Mouse (Mus musculus) lung, embryonic 15.5 days (tissue): ENCODE data around the gene Pik3r5. TPM values are rescaled to one million over a fixed set of nuclear protein-coding genes. Genes with fewer than 3 reads are reported as not detected.
A peak's percentile ranks its signal among the peaks of the same experiment; 100 is the strongest.

Experiments
- ATAC-seq: fragments of 200-750 bp; cut with Nextera tagmentation; 2 replicates; pipeline ENCODE4 v1.8.0; 2017; ENCODE audit warnings: moderate number of reproducible peaks, borderline replicate concordance; ENCODE audit not compliant: low FRiP score, low TSS enrichment; ENCODE audit errors: extremely low read depth
- H3K27ac ChIP-seq: fragments of 300-500 bp; sonication (generic); 2 replicates; pipeline ENCODE4 v1.5.1; 2015; ENCODE audit warnings: moderate library complexity, mild to moderate bottlenecking, inconsistent platforms
- H3K27me3 ChIP-seq: fragments of 300-500 bp; sonication (generic); 2 replicates; pipeline ENCODE4 v1.6.1; 2015; ENCODE audit warnings: inconsistent platforms
- H3K36me3 ChIP-seq: fragments of 300-500 bp; sonication (generic); 2 replicates; pipeline ENCODE4 v1.6.1; 2015; ENCODE audit warnings: inconsistent platforms
- H3K4me1 ChIP-seq: fragments of 300-500 bp; sonication (generic); 2 replicates; pipeline ENCODE4 v1.6.1; 2015; ENCODE audit warnings: inconsistent platforms
- H3K4me2 ChIP-seq: fragments of 300-500 bp; sonication (generic); 2 replicates; pipeline ENCODE4 v1.6.1; 2015; ENCODE audit warnings: inconsistent platforms, mild to moderate bottlenecking, moderate library complexity
- H3K4me3 ChIP-seq: fragments of 300-500 bp; sonication (generic); 2 replicates; pipeline ENCODE4 v1.5.1; 2015; ENCODE audit warnings: mild to moderate bottlenecking, inconsistent platforms
- H3K9ac ChIP-seq: fragments of 300-500 bp; sonication (generic); 2 replicates; pipeline ENCODE4 v1.6.1; 2015; ENCODE audit warnings: inconsistent platforms
- H3K9me3 ChIP-seq: fragments of 300-500 bp; sonication (generic); 2 replicates; pipeline ENCODE4 v1.6.1; 2016; ENCODE audit warnings: inconsistent platforms
- WGBS: fragments of 180-500 bp; shearing (Covaris S2); methylation state at CpG from one replicate; pipeline ENCODE4 v1.1.7; 2015; 5-methylcytosine and 5-hydroxymethylcytosine counted together
- polyA plus RNA-seq: library from polyadenylated mRNA; unstranded; fragments of >200 nt; fragmentation: Nextera tagmentation; extraction: Ambion mirVana; gene quantifications from 2 replicates; pipeline ENCODE4 v1.2.1, GENCODE M21; 2015

Gene Pik3r5
- polyA plus RNA-seq, 1 experiment from 2014 or later = 0.71 TPM

DNA sequence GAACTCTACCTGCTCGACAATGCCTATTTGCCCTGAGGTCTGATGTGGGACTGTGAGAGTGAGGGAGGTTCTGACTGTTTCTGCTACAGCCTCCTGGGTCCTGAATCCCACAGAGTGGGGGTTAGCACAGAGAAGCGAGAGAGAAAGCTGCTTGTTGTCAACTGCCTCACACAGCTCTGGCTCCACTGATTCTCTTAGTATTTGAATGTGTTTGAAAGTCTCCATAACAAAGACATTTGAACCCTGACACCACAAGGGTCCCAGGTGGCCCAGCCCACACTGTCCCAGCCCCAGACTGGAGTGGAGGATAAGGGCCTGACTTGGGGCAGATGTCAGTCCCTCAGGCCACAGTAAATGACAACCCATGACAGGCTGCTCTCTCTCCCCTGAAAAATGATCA lies 57.3 kb downstream of the Pik3r5 start:
- H3K9me3 ChIP-seq = no peaks in the 10 kb centered on the region
- H3K4me3 ChIP-seq = no peak overlapping the region
- no peak overlapping the region for H3K9ac ChIP-seq
- no peak for ATAC-seq
- peaks cover 10% of the 10 kb centered on the region; the same call in 1 of the 2 replicates for H3K4me1 ChIP-seq
- H3K27ac ChIP-seq = no peak overlapping the region
- no peak overlapping the region for H3K4me2 ChIP-seq
- 38% methylated on average over 2 of the region's 2 CpGs for WGBS
- no peaks in the 10 kb centered on the region for H3K27me3 ChIP-seq
- H3K36me3 ChIP-seq = no peaks in the 10 kb centered on the region

DNA sequence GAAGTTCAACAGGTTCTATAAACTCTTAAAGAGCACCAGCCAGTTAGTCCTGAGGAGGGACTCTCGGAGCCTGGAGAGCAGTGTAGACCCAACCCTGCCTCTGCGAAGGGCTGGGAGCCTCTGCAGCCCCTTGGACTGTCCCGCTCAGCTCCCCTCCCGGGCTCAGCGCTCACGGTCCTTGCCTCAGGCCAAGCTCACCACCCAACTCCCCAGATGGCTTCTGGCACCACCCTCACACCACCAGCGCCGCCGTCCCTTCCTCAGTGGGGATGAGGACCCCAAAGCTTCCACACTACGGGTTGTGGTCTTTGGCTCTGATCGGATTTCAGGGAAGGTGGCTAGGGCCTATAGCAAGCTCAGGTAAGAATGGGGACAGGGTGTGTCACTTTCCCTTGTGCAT lies 60.7 kb downstream of the Pik3r5 start:
- Histone ChIP-seq H3K4me1 (peaks cover 15% of the 10 kb centered on the region), H3K9me3 (no peaks in the 10 kb centered on the region), H3K27ac (no peak overlapping the region), H3K36me3 (no peaks in the 10 kb centered on the region), H3K4me2 (no peak overlapping the region), H3K9ac (no peak overlapping the region), H3K4me3 (no peak overlapping the region), H3K27me3 (no peaks in the 10 kb centered on the region)
- 81% methylated on average over 11 of the region's 11 CpGs for WGBS
- no peak for ATAC-seq

DNA sequence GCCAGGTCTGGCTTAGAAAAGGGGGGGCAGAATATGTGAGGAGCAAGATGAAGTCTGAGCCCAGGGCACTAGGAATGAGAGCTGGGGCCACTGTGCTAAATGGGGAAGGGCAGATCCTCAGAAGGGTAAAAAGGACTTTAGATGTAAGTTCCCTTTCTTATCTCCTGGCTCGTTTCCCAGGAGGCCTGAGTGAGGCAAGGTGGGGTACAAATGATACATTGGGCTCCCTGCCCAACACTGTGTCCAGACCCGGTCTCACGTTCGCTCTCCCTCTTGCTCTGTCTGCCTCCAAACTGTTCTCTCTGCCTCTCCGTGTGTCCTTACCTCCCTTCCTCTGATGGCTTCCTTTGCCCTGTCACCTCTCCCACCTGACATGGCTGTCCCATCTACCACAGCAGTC lies 61.8 kb downstream of the Pik3r5 start:
- ATAC-seq = no peak
- Histone ChIP-seq H3K36me3 (no peaks in the 10 kb centered on the region), H3K4me1 (peaks cover 12% of the 10 kb centered on the region), H3K27me3 (no peaks in the 10 kb centered on the region), H3K4me2 (no peak overlapping the region), H3K9me3 (no peaks in the 10 kb centered on the region), H3K27ac (no peak overlapping the region), H3K4me3 (no peak overlapping the region), H3K9ac (no peak overlapping the region)
- WGBS = 52% methylated on average over 5 of the region's 5 CpGs

DNA sequence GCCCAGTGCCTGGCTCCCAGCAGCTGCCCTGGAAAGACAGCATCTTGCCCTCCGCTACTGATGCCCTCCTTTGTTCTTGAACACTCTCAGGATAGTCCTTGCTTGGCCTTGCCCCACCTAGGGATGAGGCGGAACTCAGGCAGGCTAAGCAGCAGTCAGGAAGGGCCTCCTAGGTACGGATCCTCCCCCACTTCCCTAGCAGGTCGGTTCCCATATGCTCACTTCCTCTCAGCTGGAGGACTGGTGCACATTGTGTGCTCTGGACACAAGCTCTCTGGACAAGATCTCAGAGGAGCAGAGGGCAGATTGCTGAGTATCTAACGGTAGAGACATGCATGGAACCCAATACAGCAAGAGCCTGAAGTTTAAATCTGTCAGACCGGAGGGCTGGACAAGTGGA lies 65.2 kb downstream of the Pik3r5 start:
- ATAC-seq = no peak
- 57% methylated on average over 6 of the region's 6 CpGs for WGBS
- H3K4me1 ChIP-seq = peaks cover 14% of the 10 kb centered on the region; the same call in 1 of the 2 replicates

DNA sequence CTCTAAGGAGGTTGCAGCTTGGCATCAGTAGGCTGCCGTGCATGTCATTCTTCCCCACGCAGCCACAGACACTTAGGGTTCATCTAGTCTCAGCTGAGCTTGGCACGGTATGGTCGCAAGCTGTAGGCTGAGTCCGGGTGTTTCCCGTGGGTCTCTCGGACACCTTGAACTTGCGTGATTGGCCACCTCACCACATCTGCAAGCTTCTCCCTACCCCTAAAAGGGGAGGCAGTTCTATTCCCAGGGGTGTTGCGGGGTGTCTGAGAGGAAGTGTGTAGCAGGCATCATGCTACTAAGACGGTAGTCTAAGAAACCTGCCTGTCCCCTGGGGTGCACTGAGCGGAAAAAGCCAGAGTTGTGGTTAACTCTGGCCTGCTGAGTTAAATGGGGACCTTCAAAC lies 66.6 kb downstream of the Pik3r5 start:
- peaks cover 14% of the 10 kb centered on the region; the same call in 1 of the 2 replicates for H3K4me1 ChIP-seq
- H3K4me2 ChIP-seq = no peak overlapping the region
- H3K4me3 ChIP-seq = no peak overlapping the region
- H3K9ac ChIP-seq = no peak overlapping the region
- no peaks in the 10 kb centered on the region for H3K36me3 ChIP-seq
- no peak overlapping the region for H3K27ac ChIP-seq
- ATAC-seq = no peak
- WGBS = 88% methylated on average over 11 of the region's 11 CpGs
- H3K27me3 ChIP-seq = no peaks in the 10 kb centered on the region
- H3K9me3 ChIP-seq = no peaks in the 10 kb centered on the region

More for the DNA sequence above, 65.2 kb downstream of the Pik3r5 start:
- H3K27ac ChIP-seq = no peak overlapping the region
- H3K4me3 ChIP-seq = no peak overlapping the region
- H3K4me2 ChIP-seq = no peak overlapping the region
- H3K9ac ChIP-seq = no peak overlapping the region
- H3K36me3 ChIP-seq = no peaks in the 10 kb centered on the region
- H3K27me3 ChIP-seq = no peaks in the 10 kb centered on the region
- H3K9me3 ChIP-seq = no peaks in the 10 kb centered on the region

DNA sequence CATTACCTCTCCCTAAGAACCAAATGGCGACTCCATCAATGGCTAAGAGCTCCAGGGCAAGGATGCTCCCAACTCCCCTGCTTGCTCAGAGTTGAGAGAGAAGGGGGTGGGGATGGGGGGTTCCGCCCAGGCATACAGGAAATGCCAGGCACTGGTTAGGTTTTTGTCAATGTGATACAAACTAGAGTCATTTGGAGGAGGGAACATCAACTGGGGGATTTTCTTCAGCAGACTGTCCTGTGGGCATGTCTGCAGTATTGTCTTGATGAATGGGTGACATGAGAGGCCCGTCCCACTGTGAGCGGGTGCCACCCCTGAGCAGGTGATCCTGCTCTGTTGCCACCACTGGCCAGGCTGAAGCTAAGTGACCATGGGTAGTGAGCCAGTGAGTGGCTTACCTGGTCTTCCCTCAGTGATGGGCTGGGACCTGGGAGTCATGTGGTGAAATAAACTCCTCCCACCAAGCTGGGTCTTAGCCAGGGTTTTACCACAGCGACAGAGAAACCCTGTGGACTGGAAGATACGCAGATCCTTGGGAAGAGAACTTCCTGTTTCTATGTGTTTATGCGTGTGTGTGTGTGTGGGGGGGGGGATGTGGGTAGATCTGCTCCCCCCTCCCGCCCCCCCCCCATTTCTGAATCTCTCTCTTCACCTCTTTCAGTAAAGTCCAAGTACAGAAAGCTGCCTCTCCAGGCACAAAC lies 67.2 kb downstream of the Pik3r5 start:
- Histone ChIP-seq H3K4me2 (no peak overlapping the region), H3K27me3 (no peaks in the 10 kb centered on the region), H3K27ac (no peak overlapping the region), H3K9me3 (no peaks in the 10 kb centered on the region), H3K9ac (no peak overlapping the region), H3K36me3 (no peaks in the 10 kb centered on the region), H3K4me3 (no peak overlapping the region), H3K4me1 (peaks cover 14% of the 10 kb centered on the region; the same call in 1 of the 2 replicates)
- 57% methylated on average over 7 of the region's 8 CpGs for WGBS
- ATAC-seq = no peak

DNA sequence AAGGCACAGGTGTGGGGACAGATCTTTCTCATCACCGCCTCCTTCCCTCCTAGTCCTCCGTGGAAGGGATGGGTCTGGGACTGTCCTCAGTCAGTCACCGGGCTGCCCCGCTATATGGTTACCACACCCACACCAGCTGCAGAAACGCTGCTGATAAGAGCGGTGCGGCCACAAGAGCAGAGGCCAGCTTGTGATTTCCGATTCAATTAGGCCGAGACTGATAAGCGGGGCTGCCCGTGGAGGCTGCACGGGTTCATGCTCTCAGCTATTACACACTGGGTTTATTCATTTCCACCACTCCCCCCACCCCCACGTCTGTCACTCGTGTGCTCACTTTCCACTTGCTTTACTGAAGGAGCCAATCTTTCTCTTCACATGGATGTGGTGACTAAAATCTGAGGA lies 69.0 kb downstream of the Pik3r5 start:
- Histone ChIP-seq H3K4me3 (no peak overlapping the region), H3K4me2 (no peak overlapping the region)
- no peak for ATAC-seq

DNA sequence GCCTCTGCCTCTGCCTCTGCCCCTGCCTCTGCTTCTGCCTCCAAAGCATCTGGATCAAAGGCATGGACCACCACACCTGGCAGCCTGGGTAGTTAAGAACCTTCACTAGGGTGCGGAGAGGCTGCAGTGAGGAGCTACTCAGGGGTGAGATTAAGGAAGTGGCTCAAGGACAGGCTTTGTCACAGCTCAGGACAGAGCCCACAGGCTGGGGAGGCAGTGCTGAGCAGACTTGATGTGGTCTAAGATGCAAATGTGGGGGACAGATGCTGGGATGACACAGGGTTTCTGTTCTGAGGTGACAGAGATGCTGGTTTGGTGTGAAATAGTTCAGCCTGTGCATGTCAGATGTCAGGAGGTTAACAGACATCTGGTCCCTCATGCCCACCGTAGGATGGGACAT lies 70.5 kb downstream of the Pik3r5 start:
- no peak for ATAC-seq
- H3K27me3 ChIP-seq = no peaks in the 10 kb centered on the region
- no peak overlapping the region for H3K9ac ChIP-seq
- H3K36me3 ChIP-seq = no peaks in the 10 kb centered on the region
- H3K4me1 ChIP-seq = peaks cover 7% of the 10 kb centered on the region; the same call in 1 of the 2 replicates
- H3K4me3 ChIP-seq = no peak overlapping the region
- H3K27ac ChIP-seq = no peak overlapping the region
- H3K9me3 ChIP-seq = no peaks in the 10 kb centered on the region
- no peak overlapping the region for H3K4me2 ChIP-seq
- WGBS = 63% methylated on average over 2 of the region's 2 CpGs

More for the DNA sequence above, 69.0 kb downstream of the Pik3r5 start:
- no peaks in the 10 kb centered on the region for H3K9me3 ChIP-seq
- H3K27ac ChIP-seq = no peak overlapping the region
- H3K36me3 ChIP-seq = no peaks in the 10 kb centered on the region
- H3K9ac ChIP-seq = no peak overlapping the region
- H3K27me3 ChIP-seq = no peaks in the 10 kb centered on the region
- H3K4me1 ChIP-seq = peaks cover 14% of the 10 kb centered on the region; the same call in 1 of the 2 replicates
- WGBS = 13% methylated on average over 14 of the region's 14 CpGs

DNA sequence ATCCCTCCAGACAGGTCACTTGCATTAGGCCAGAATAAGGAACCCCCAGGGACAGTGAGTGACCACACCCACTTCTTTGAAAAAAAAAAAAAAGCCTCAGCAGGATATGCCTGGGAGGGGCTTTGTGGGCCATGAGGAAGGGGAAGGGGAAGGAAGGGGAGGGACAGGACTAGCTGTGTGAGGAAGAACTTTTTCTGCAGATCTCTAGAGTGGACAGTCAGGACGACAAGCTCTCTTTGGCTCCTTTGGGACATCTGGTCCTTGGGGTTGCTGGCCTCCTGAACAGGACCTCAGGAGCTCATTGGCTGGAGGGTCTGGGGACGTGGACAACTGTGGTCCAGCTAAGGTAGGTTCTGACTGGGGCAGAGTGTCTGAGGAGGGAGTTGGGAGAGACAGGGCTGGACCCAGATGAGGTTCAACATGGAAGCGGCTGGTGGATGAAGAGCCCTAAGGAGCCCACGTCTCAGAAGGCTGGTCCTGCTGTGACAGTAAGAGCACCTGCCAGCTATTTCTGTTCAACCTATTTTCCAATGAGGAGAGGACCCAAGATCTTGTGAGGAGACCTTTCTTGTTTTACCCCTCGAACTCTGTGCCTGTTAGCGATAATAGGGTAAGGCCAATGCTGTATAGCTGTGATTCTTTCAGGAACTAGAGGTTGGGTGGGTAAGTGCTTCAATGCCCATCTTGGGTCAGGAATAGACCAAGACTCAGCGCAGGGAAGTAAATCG lies 71.1 kb downstream of the Pik3r5 start, which contains the start of gene Pik3r6:
TSS of gene Pik3r6 (plus strand) at position 118 of the 728 bp plus-strand sequence.
- 75% methylated on average over 8 of the region's 8 CpGs for WGBS
- H3K4me3 ChIP-seq = peak within 1 kb of the TSS; percentile 31
- no peak within 1 kb of the TSS for H3K9ac ChIP-seq
- H3K9me3 ChIP-seq = no peaks in the 10 kb centered on the region
- H3K4me2 ChIP-seq = peak within 1 kb of the TSS; percentile 42
- H3K4me1 ChIP-seq = peaks cover 7% of the 10 kb centered on the region; the same call in 1 of the 2 replicates
- no peaks in the 10 kb centered on the region for H3K36me3 ChIP-seq
- ATAC-seq = 0 out of 2 replicates have a peak, but pooled peaks have one; percentile 27
- no peaks in the 10 kb centered on the region for H3K27me3 ChIP-seq
- no peak within 1 kb of the TSS for H3K27ac ChIP-seq

DNA sequence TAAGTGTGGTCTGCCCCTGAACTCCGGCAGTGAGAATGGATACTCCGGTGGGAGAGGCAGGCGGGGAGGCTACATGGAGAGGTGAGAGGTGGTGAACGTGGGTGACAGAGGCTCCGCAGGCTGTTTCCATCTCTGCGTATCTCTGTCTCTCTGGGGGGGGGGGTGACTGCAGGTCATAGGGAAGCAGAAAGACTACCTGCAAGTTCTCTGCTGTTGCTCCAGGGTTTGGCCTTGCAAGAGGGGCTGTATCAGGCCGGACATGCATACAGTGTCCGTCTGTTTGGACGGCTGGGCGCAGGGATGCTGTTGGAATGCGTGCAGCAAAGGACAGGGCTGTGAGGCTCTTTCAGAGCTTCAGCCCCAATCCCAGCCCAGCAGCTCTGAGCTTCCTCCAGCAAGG lies 73.0 kb downstream of the Pik3r5 start:
- 64% methylated on average over 11 of the region's 11 CpGs for WGBS
- no peak overlapping the region for H3K27ac ChIP-seq
- H3K4me2 ChIP-seq = peak overlapping the region; percentile 42; the same call in 1 of the 2 replicates
- 0 out of 2 replicates have a peak, but pooled peaks cover 7% of the 10 kb centered on the region for H3K4me1 ChIP-seq
- no peaks in the 10 kb centered on the region for H3K36me3 ChIP-seq
- no peak overlapping the region; the same call in 1 of the 2 replicates for H3K4me3 ChIP-seq
- H3K9ac ChIP-seq = no peak overlapping the region
- no peaks in the 10 kb centered on the region for H3K9me3 ChIP-seq
- no peaks in the 10 kb centered on the region for H3K27me3 ChIP-seq
- no peak for ATAC-seq

DNA sequence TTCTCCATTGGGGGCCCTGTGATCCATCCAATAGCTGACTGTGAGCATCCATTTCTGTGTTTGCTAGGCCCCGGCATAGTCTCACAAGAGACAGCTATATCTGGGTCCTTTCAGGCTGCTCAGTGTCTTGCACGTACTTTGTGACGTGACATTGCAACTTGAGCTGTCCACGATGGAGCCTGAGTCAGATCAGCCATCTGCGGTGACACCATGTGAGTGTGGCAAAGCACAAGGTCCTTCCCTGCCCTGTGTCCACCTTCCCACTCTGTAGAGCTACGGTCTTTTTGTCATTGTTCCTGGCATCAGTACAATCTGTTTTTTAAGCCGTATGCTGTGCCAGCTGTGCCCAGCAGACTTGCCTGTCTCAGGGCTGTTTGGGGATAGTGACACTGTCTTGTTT lies 75.3 kb downstream of the Pik3r5 start:
- 81% methylated on average over 7 of the region's 7 CpGs for WGBS
- Histone ChIP-seq H3K27me3 (no peaks in the 10 kb centered on the region), H3K4me3 (no peak overlapping the region), H3K9me3 (no peaks in the 10 kb centered on the region), H3K9ac (no peak overlapping the region), H3K4me1 (no peaks in the 10 kb centered on the region), H3K36me3 (no peaks in the 10 kb centered on the region), H3K4me2 (no peak overlapping the region), H3K27ac (no peak overlapping the region)
- no peak for ATAC-seq

DNA sequence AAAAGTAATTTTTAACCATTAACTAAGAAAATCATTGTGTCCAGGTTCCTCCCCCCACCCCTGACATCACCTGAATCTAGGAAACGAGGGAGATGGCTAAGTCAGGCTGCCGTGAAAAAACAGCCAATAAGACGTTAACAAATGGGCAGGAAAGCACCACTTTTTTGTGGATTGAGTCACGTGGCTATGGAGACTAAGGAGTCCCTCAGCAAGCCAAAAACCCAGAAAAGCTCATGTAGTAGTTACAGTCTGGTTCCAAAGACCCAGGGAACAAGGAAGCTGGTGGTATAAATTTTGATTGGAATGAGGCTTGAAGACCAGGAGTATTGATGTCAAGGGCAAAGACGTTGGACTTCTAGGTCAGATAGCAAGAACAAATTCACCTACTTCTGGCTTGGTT lies 76.7 kb downstream of the Pik3r5 start:
- Histone ChIP-seq H3K4me1 (no peaks in the 10 kb centered on the region), H3K4me3 (no peak overlapping the region), H3K9me3 (no peaks in the 10 kb centered on the region), H3K4me2 (no peak overlapping the region), H3K9ac (no peak overlapping the region), H3K27me3 (no peaks in the 10 kb centered on the region), H3K27ac (no peak overlapping the region), H3K36me3 (no peaks in the 10 kb centered on the region)
- ATAC-seq = no peak
- WGBS = 64% methylated on average over 5 of the region's 5 CpGs
